Mouse (Mus musculus) layer of hippocampus, adult 11-12 months (tissue): ENCODE measurements at regions not wholly inside any gene's neighbourhood (a gene's known extent, or its start where the extent isn't known, plus 50 kb on each side); places are given as distances from the start of the nearest gene placed in this dataset.

Experiments
- DNase-seq: peaks from one replicate; pipeline ENCODE4 v3.0.0; 2022; ENCODE audit warnings: low spot score

- no peak for DNase-seq
Measured at GRCm38 (mm10) chr9:117863944-117864343, 176.4 kb upstream of the Azi2 start.

- DNase-seq = no peak
Measured at GRCm38 (mm10) chr9:117863318-117863717, 177.0 kb upstream of the Azi2 start.

- DNase-seq = no peak
Measured at GRCm38 (mm10) chr9:117859580-117860045, 180.7 kb upstream of the Azi2 start.

- no peak for DNase-seq
Measured at GRCm38 (mm10) chr9:117843531-117843930, 196.8 kb upstream of the Azi2 start.

- no peak for DNase-seq
Measured at GRCm38 (mm10) chr9:117836696-117837380, 203.5 kb upstream of the Azi2 start.

GRCm38 (mm10) chr9:117833586-117833985, 203.9 kb upstream of the Rbms3 start:
- no peak for DNase-seq

- DNase-seq = no peak
Measured at GRCm38 (mm10) chr9:117814661-117815060, 184.9 kb upstream of the Rbms3 start.

- DNase-seq = no peak
Measured at GRCm38 (mm10) chr9:117813216-117813615, 183.5 kb upstream of the Rbms3 start.

- DNase-seq = no peak
Measured at GRCm38 (mm10) chr9:117805812-117806211, 176.1 kb upstream of the Rbms3 start.

- DNase-seq = no peak
Measured at GRCm38 (mm10) chr9:117784186-117784591, 154.5 kb upstream of the Rbms3 start.

GRCm38 (mm10) chr9:117754651-117755050, 124.9 kb upstream of the Rbms3 start:
- DNase-seq = no peak

GRCm38 (mm10) chr9:117753466-117753865, 123.8 kb upstream of the Rbms3 start:
- DNase-seq = no peak

- DNase-seq = no peak
Measured at GRCm38 (mm10) chr9:117744906-117745305, 115.2 kb upstream of the Rbms3 start.

GRCm38 (mm10) chr9:117729366-117729765, 99.7 kb upstream of the Rbms3 start:
- no peak for DNase-seq

GRCm38 (mm10) chr9:117720161-117720598, 90.5 kb upstream of the Rbms3 start:
- DNase-seq = no peak

GRCm38 (mm10) chr9:117717346-117717745, 87.6 kb upstream of the Rbms3 start:
- DNase-seq = no peak

GRCm38 (mm10) chr9:117716476-117716875, 86.8 kb upstream of the Rbms3 start:
- DNase-seq = no peak

GRCm38 (mm10) chr9:117714741-117715675, 85.3 kb upstream of the Rbms3 start:
- no peak for DNase-seq

GRCm38 (mm10) chr9:117713121-117713520, 83.4 kb upstream of the Rbms3 start:
- no peak for DNase-seq

- no peak for DNase-seq
Measured at GRCm38 (mm10) chr9:117711793-117712192, 82.1 kb upstream of the Rbms3 start.

- no peak for DNase-seq
Measured at GRCm38 (mm10) chr9:117710966-117711365, 81.3 kb upstream of the Rbms3 start.

- no peak for DNase-seq
Measured at GRCm38 (mm10) chr9:117709677-117710076, 80.0 kb upstream of the Rbms3 start.

- DNase-seq = no peak
Measured at GRCm38 (mm10) chr9:117693001-117693400, 63.3 kb upstream of the Rbms3 start.
